Mouse (Mus musculus) WW6 (cell line): Measurements from ENCODE around the gene Mageb4.
"Not testable (repeated sequence)": the region's sequence is repeated elsewhere in the genome, so short reads cannot be mapped to it uniquely, and the experiment has no call there.

Source experiments
- DNase-seq: peaks from one replicate; pipeline ENCODE4 v3.0.0-alpha.2; 2013; ENCODE audit warnings: low read depth, low spot score

Mageb4 gene

DNA sequence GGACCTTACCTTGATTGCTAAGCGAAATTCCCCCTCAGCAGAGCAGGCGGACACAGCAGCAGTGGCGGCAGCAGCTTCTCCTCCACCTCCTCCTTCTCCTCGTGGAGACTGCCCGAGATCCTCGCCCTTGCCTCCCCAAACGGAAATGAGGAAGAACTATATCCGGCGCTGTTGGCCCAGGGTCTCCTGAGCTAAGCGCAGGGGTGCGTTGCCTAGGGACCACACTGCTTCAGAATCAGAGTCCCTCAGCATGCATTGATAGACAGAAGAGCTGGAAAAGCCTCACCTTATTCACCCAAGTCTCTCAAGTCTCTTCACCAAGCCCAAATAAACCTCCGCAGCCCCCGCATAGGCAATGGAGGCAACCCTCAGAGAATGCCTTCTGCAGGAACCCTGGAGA lies at the start of gene Mageb4:
Gene Mageb4, minus strand, starts transcription at position 101 of the 400 bp plus-strand sequence.
- DNase-seq: not testable (repeated sequence)

- not testable (repeated sequence) for DNase-seq
Measured at GRCm38 (mm10) chrX:86284597-86284996, 20.3 kb downstream of the Mageb4 start.

DNA sequence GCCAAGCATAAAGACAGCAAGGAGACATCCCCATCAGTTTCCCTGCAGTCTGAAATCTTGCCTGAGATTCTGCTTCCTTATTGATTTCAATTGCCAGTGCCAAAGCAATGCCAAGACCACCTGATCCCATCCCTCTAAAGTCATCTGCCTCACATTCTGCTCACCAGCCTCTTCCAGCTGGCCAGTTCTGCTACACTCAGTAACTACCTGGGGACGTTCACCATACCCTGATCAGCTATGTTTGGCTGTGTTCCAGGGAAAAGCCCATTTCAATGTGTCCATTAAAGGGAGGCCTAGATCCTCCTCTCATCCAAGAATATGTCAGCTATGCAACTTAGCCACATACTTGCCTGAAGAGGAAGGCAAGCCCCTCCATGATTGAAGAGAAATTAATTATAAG lies 58.9 kb downstream of the Mageb4 start:
- not testable (repeated sequence) for DNase-seq

DNA sequence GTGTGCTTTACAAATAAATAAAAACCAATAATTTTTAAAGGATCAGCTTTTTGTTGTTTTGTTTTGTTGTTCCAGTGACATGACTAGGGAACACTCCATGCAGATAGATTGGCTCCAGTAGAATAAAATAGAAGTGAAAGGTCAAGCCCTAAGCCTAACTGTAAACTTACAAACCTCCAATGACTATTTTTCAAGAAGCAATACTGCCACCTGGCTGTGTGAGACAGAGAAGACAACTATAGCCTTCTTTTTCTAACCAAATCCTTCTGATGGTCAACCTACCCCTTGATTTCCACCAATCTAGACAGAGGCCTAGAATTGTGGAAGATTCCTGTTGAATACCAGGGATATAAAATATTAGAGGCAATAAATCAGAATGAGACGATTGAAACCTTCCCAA lies 67.6 kb downstream of the Mageb4 start:
- no peak for DNase-seq
